ENCODE assay signal across 28 mouse cellular contexts in genomic region chr11:45622701-45623100, GRCm38 (mm10).
DNase-seq lines count a peak whose midpoint lies in the region; ATAC-seq lines count a peak whose summit lies in the region.
"Had no signal": no experiment of that assay in that cellular context is flagged by ENCODE, and none has a peak within 500 bp of the region (broad histone marks: within the 10 kb centered on the region; RNA-seq: fewer than 3 reads in every experiment).

No protein-coding gene starts in this region.

- no peak overlapping the region for H3K9ac ChIP-seq in liver, embryonic 11.5 days (ENCODE audit: low read depth, low read length)
- H3K9ac ChIP-seq in liver, embryonic 12.5 days = no peak overlapping the region
- H3K9ac ChIP-seq: embryonic facial prominence, embryonic 13.5 days; forebrain, embryonic 13.5 days; heart, embryonic 13.5 days; hindbrain, embryonic 14.5 days had no signal

- H3K36me3 ChIP-seq in liver, embryonic 11.5 days (ENCODE audit: control insufficient read depth, insufficient read depth, low read length) = no peaks in the 10 kb centered on the region
- H3K36me3 ChIP-seq in liver, embryonic 12.5 days = no peaks in the 10 kb centered on the region
- H3K36me3 ChIP-seq: embryonic facial prominence, embryonic 10.5 days; embryonic facial prominence, embryonic 13.5 days; heart, embryonic 10.5 days; heart, embryonic 13.5 days had no signal

- no peak for ATAC-seq in liver, embryonic 11.5 days (replicated peaks; ENCODE audit: low FRiP score)
- ATAC-seq in liver, embryonic 12.5 days = no peak
- ATAC-seq: forebrain, embryonic 13.5 days; forebrain, embryonic 16.5 days; hindbrain, postnatal 0 days; Patski had no signal

- WGBS in liver, embryonic 11.5 days = 85% methylated on average over 5 of the region's 5 CpGs
- 74% methylated on average over 5 of the region's 5 CpGs for WGBS in liver, embryonic 12.5 days (ENCODE audit: insufficient replicate concordance)

- no peak overlapping the region for H3K4me3 ChIP-seq in liver, embryonic 11.5 days (ENCODE audit: low read depth, low read length)
- no peak overlapping the region for H3K4me3 ChIP-seq in liver, embryonic 12.5 days
- H3K4me3 ChIP-seq: embryonic facial prominence, embryonic 10.5 days; embryonic facial prominence, embryonic 13.5 days; erythroblast, embryonic 14.5 days; forebrain, embryonic 13.5 days; gastrocnemius, adult 2 months; heart, embryonic 10.5 days; heart, embryonic 13.5 days had no signal

- H3K4me1 ChIP-seq in liver, embryonic 11.5 days (replicated peaks; ENCODE audit: control insufficient read depth, insufficient read depth, low read length) = no peaks in the 10 kb centered on the region
- H3K4me1 ChIP-seq in liver, embryonic 12.5 days = no peaks in the 10 kb centered on the region; the same call in 1 of the 2 replicates
- H3K4me1 ChIP-seq: embryonic facial prominence, embryonic 10.5 days; embryonic facial prominence, embryonic 13.5 days; forebrain, embryonic 13.5 days; heart, embryonic 10.5 days; heart, embryonic 13.5 days had no signal

- no peaks in the 10 kb centered on the region for H3K27me3 ChIP-seq in liver, embryonic 11.5 days (replicated peaks; ENCODE audit: control insufficient read depth, insufficient read depth, low read length)
- H3K27me3 ChIP-seq in liver, embryonic 12.5 days (replicated peaks) = no peaks in the 10 kb centered on the region
- H3K27me3 ChIP-seq: embryonic facial prominence, embryonic 13.5 days; forebrain, embryonic 13.5 days; heart, embryonic 13.5 days; Patski had no signal

- no peak overlapping the region for H3K27ac ChIP-seq in liver, embryonic 11.5 days (ENCODE audit: low read depth, low read length)
- H3K27ac ChIP-seq in liver, embryonic 12.5 days = no peak overlapping the region
- H3K27ac ChIP-seq: embryonic facial prominence, embryonic 10.5 days; embryonic facial prominence, embryonic 13.5 days; forebrain, embryonic 13.5 days; gastrocnemius, adult 2 months; heart, embryonic 10.5 days; heart, embryonic 13.5 days; hindbrain, embryonic 14.5 days; hindbrain, postnatal 0 days had no signal

- DNase-seq in cerebellum, postnatal 10 days = peak; percentile 56 to 63
- no peak for DNase-seq in cerebellum, adult 18-20 months
- peak; percentile 25 for DNase-seq in heart, adult 11 months
- DNase-seq in heart, adult 9 months (ENCODE audit: low spot score in 2 of 2) = no peak
- DNase-seq in liver, embryonic 11.5 days (ENCODE audit: low spot score) = peak; percentile 15
- DNase-seq in Muller cell, postnatal 12 days (ENCODE audit: inconsistent ontology term) = peak; percentile 30
- DNase-seq in layer of hippocampus, postnatal 36 days = no peak
- DNase-seq: adrenal gland, postnatal 10 days; adrenal gland, postnatal 36 days; cerebellum, adult 11 months; cerebellum, adult 8-10 months; embryo, embryonic 11 days; gastrocnemius, adult 2 months; gastrocnemius, postnatal 14 days; heart, adult 18-20 months; heart, postnatal 14 days; heart, postnatal 4 days had no signal

- no peak overlapping the region for H3K4me2 ChIP-seq in liver, embryonic 11.5 days
- H3K4me2 ChIP-seq in liver, embryonic 12.5 days = no peak overlapping the region
- H3K4me2 ChIP-seq: embryonic facial prominence, embryonic 13.5 days; forebrain, embryonic 13.5 days; heart, embryonic 13.5 days; hindbrain, embryonic 14.5 days had no signal

- no peaks in the 10 kb centered on the region for H3K9me3 ChIP-seq in liver, embryonic 11.5 days (ENCODE audit: control insufficient read depth, low read length)
- no peaks in the 10 kb centered on the region for H3K9me3 ChIP-seq in liver, embryonic 12.5 days (replicated peaks)
- H3K9me3 ChIP-seq: embryonic facial prominence, embryonic 10.5 days; embryonic facial prominence, embryonic 13.5 days; forebrain, embryonic 13.5 days; heart, embryonic 10.5 days; heart, embryonic 13.5 days had no signal

Comparison
In these comparisons a context has a peak if more than half of its experiments do, and no peak if none do; other contexts are left out.
1. DNase-seq: peak in cerebellum, postnatal 10 days (2 of 2), heart, adult 11 months (single experiment), liver, embryonic 11.5 days (single experiment) and Muller cell, postnatal 12 days (single experiment); none in cerebellum, adult 18-20 months (0 of 2), heart, adult 9 months (0 of 2) and layer of hippocampus, postnatal 36 days (0 of 2).